Mouse (Mus musculus) midbrain, embryonic 13.5 days (tissue): ENCODE data around the gene Gm45717. TPM values are rescaled to one million over a fixed set of nuclear protein-coding genes. Genes with fewer than 3 reads are reported as not detected.

Experiments
- ATAC-seq: fragments of 200-750 bp; cut with Nextera tagmentation; 2 replicates; pipeline ENCODE4 v1.8.0; 2017; ENCODE audit warnings: mild to moderate bottlenecking, moderate TSS enrichment, moderate library complexity
- H3K27ac ChIP-seq: fragments of 300-500 bp; sonication (generic); 2 replicates; pipeline ENCODE4 v1.5.1; 2015; ENCODE audit warnings: inconsistent platforms, mild to moderate bottlenecking, moderate library complexity
- H3K27me3 ChIP-seq: fragments of 300-500 bp; sonication (generic); 2 replicates; pipeline ENCODE4 v1.6.1; 2015; ENCODE audit warnings: mild to moderate bottlenecking, inconsistent platforms
- H3K36me3 ChIP-seq: fragments of 300-500 bp; sonication (generic); 2 replicates; pipeline ENCODE4 v1.6.1; 2015; ENCODE audit warnings: mild to moderate bottlenecking, inconsistent platforms
- H3K4me1 ChIP-seq: fragments of 300-500 bp; sonication (generic); replicated peaks from 2 replicates; pipeline ENCODE4 v1.6.1; 2015; ENCODE audit warnings: inconsistent platforms
- H3K4me2 ChIP-seq: fragments of 300-500 bp; sonication (generic); replicated peaks from 2 replicates; pipeline ENCODE4 v1.6.1; 2015; ENCODE audit warnings: moderate library complexity, mild to moderate bottlenecking, inconsistent platforms
- H3K4me3 ChIP-seq: fragments of 300-500 bp; sonication (generic); replicated peaks from 2 replicates; pipeline ENCODE4 v1.5.1; 2015; ENCODE audit warnings: mild to moderate bottlenecking, inconsistent platforms
- H3K9ac ChIP-seq: fragments of 300-500 bp; sonication (generic); replicated peaks from 2 replicates; pipeline ENCODE4 v1.6.1; 2015; ENCODE audit warnings: mild to moderate bottlenecking, inconsistent platforms
- H3K9me3 ChIP-seq: fragments of 300-500 bp; sonication (generic); 2 replicates; pipeline ENCODE4 v1.6.1; 2016; ENCODE audit warnings: mild to moderate bottlenecking, inconsistent platforms
- WGBS: fragments of 180-500 bp; shearing (Covaris S2); methylation state at CpG from one replicate; pipeline ENCODE4 v1.1.7; 2015; 5-methylcytosine and 5-hydroxymethylcytosine counted together
- polyA plus RNA-seq: library from polyadenylated mRNA; unstranded; fragments of >200 nt; fragmentation: Nextera tagmentation; extraction: Ambion mirVana; gene quantifications from 2 replicates; pipeline ENCODE4 v1.2.1, GENCODE M21; 2015

Gene Gm45717
- polyA plus RNA-seq, result not detected in 2 replicates

DNA sequence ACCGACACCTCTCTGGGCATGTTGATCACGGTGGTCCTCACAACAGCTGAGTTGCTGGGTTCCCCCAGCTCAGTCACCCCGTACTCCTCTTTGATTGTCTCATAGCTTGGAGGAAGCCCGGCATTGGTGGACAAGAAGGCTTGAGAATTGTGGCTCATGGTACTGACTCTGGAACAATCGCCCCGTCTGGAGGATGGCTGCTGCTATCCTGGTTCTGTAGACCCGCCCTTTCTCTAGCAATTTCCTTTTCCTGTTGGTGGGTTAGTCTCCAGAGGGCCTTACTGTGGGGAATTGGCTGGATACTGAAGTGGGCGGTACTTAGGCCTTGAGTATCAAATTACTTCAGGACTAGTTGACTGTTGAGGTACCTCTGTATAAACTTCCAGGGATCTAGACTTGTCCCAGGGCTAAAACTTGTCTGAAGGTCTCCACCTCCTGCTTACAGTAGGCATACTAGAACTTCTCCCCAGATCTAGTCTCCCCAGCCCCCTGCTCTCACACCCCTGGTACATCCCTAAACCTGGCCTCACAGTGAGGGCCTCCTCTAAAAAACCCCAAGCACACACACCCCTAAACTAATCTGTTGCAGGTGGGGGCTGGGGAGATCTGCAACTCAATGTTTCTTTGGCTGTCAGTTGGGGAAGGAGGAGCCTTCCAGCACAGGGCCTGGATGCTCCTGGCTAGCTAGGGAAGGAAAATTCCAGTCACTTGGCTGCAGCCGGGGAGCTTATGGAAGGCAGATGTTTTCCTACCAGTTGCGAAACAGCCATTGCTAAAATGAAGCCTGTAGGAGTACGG, at the start of gene Gm45717, which contains the start of gene Ifitm2:
Gene Gm45717 (minus strand): TSS at position 180 of the 798 bp plus-strand sequence.
Gene Ifitm2 (minus strand): TSS at position 230 of the 798 bp plus-strand sequence.
- WGBS, result 24% methylated on average over 11 of the region's 11 CpGs
- H3K4me3 ChIP-seq, result peak within 1 kb of the TSS; percentile 33
- H3K36me3 ChIP-seq, result no peaks in the 10 kb centered on the region
- no peaks in the 10 kb centered on the region for H3K9me3 ChIP-seq
- peak within 1 kb of the TSS; percentile 54 for H3K4me2 ChIP-seq
- H3K9ac ChIP-seq, result peak within 1 kb of the TSS; percentile 56
- H3K27ac ChIP-seq, result no peak within 1 kb of the TSS
- ATAC-seq, result peak; percentile 59; the same call in 1 of the 2 replicates
- peaks cover 25% of the 10 kb centered on the region for H3K4me1 ChIP-seq
- peaks cover 12% of the 10 kb centered on the region; the same call in 1 of the 2 replicates for H3K27me3 ChIP-seq

DNA sequence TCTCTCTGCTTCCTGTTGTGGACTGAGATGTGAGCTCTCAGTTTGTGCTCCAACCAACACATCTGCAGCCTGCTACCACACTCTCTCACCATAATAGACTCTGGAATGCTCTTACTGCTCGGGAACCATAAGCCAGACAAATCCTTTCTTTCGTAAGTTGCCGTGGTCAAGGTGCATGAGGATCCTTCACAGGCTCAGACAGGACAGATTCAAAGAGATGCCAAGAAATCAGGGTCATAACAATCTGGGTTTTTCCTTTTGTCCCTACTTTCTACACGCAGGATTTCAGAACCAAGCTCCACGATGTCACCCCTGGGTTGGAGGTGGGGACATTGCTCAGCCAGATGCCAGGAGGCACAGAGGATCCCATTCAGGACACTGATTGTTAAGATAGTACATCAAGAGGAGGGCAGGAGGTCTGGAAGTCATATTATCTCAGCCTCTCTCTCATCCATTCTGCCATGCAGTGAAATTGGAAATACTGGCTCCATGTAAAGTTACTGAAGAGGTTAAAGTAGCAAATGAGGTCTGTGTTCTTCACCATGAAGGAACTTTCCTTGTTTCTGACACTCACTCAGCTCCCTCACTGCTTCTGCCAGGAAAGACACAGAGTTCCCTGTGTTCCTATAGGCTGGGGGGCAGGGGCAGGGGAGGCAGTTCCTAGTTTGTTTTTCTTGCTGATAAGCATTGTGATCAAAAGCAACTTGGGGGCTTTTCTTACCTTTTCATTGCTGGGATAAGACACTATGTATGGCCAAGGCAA, 47.7 kb upstream of the Gm45717 start:
- no peaks in the 10 kb centered on the region for H3K9me3 ChIP-seq
- H3K36me3 ChIP-seq, result no peaks in the 10 kb centered on the region
- H3K9ac ChIP-seq, result no peak overlapping the region
- ATAC-seq, result no peak
- WGBS, result 87% methylated on average over 5 of the region's 5 CpGs
- no peak overlapping the region for H3K4me2 ChIP-seq
- no peak overlapping the region for H3K4me3 ChIP-seq
- 0 out of 2 replicates have a peak, but pooled peaks cover 1% of the 10 kb centered on the region for H3K4me1 ChIP-seq
- no peaks in the 10 kb centered on the region for H3K27me3 ChIP-seq
- no peak overlapping the region for H3K27ac ChIP-seq

DNA sequence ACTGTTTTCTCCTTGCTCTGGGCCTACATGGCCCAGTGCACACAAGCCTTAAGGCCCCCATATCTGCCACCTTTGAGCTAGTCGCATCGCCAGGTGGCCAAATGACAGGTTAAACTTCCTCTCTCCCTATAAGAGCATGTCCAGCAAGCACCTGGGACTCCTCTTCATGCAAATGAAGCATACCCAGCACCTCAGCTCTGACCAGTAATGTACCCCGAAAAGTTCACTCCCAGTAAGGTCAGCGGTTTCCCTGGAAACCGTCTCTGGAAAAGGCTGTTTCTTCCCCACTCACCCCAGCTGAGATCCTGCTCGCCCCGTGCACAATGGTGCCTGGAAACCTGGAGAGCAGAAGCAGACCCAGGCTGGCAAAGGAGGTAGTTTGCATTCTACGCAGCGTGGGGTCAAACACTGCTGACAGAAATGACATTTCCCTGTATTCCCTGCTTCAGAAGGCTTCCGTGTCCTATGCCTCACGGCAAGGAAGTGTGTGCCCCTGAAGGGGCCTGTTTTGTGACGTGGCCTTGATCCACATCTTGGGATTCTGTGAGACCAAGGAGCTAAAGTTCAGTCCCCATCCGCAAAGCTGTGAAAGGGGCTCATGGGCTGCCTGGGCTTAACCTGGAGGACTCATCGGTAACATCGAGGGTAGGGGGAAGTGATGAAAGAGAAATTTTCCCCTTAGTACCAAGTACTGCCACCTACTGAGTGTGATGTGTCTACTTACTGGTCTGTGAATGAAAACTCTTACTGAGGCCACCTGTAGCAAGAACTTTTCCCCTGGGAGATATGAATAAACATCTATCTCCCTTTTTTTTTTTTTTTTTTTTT, 45.4 kb upstream of the Gm45717 start:
- H3K4me2 ChIP-seq, result no peak overlapping the region
- H3K27ac ChIP-seq, result no peak overlapping the region
- no peaks in the 10 kb centered on the region for H3K27me3 ChIP-seq
- no peaks in the 10 kb centered on the region for H3K4me1 ChIP-seq
- WGBS, result 73% methylated on average over 15 of the region's 15 CpGs
- no peaks in the 10 kb centered on the region for H3K36me3 ChIP-seq
- no peak overlapping the region for H3K9ac ChIP-seq
- H3K9me3 ChIP-seq, result no peaks in the 10 kb centered on the region
- no peak for ATAC-seq
- no peak overlapping the region for H3K4me3 ChIP-seq

DNA sequence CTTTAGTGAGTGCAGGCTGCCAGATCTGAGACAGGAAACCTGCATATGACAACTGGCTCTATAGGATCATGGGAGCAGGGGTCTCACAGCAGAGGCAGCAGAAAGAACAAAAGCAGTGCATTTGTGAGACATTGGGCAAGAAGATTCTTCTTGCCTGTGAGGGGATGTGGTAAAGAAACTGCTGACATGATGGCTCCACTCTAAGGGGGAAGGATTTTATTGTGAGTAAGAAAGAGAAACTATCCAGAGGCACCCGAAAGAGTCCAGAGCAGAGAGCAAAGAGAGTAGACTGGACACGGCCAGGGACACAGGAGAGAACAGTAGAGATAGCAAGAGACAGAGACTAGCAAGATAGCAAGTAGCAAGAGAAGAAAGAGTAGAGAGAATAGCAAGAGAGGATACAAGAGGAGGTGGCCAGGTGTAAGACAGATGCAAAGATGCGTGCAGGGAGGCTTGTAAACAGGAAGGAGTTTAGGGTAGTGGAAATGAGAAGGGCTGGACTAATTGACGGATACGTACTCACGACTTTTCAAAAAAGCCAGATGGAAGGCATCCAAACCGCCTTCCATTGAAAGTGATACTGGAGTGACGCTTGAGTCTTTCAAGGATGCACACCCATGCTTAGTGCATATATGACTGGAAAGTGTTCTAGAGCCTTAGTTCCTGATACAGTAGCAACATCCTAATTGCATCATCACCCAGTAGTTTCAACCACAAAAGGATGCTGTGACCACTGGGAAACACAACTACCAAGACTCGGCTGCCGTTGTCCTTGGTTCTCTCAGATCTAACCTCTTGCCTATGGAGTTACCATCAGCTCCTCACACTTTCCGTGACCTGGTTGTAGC, 43.3 kb upstream of the Gm45717 start:
- no peak overlapping the region for H3K27ac ChIP-seq
- no peak for ATAC-seq
- 95% methylated on average over 11 of the region's 11 CpGs for WGBS
- no peak overlapping the region for H3K4me3 ChIP-seq
- H3K9ac ChIP-seq, result no peak overlapping the region
- H3K36me3 ChIP-seq, result no peaks in the 10 kb centered on the region
- no peaks in the 10 kb centered on the region for H3K27me3 ChIP-seq
- no peak overlapping the region for H3K4me2 ChIP-seq
- no peaks in the 10 kb centered on the region for H3K4me1 ChIP-seq
- H3K9me3 ChIP-seq, result no peaks in the 10 kb centered on the region

DNA sequence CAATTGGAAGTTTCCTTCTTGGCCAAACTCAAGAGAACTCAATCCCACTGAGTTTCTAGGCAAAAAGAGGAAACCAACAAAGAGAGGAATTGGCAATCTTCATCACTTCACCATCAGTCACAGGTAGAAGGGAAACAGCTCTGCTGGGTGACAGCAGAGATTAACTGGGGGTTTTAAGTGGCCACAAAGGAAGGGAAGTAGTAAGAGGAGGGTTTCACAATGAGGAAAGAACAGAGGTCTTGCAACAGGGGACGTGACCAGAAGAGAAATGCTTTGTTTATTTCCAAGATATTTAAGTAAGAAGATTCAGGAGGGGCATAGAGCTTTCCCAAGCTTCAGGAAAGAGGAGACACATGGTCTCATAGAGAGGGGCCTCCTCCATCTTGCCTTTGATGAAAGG, 42.1 kb upstream of the Gm45717 start:
- Histone ChIP-seq H3K9ac (no peak overlapping the region), H3K9me3 (no peaks in the 10 kb centered on the region), H3K36me3 (no peaks in the 10 kb centered on the region), H3K4me1 (no peaks in the 10 kb centered on the region), H3K4me3 (no peak overlapping the region), H3K4me2 (no peak overlapping the region), H3K27me3 (no peaks in the 10 kb centered on the region), H3K27ac (no peak overlapping the region)
- 61% methylated on average over 1 of the region's 1 CpGs for WGBS
- no peak for ATAC-seq

DNA sequence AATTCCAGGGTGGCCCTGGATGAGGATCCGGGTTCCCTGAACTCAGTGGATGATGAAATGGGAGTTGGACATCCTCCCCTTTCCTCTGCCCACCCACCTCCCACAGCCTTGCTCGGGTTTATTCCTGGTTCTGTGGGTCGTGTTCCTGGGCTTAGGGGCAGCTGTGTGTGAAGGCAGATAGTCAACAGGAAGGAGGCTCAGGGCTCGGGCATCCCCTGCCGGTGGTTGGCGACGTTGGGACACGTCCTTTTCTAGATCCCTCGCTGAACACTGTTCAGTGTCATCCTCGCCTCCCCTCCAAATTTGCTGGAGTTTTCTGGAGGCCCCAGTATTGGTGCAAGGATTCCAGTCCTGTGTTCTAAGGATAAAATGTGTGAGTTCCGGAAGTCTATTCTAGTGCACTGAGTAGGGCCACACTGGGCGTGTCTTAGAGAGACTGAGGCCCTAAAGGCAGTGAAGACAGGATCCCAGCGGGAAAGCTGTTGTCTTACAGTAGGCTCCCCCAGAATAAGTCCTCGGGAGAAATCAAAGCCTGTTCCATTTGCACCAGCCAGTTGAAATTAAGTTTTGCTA, 35.5 kb upstream of the Gm45717 start:
- Histone ChIP-seq H3K36me3 (no peaks in the 10 kb centered on the region), H3K27me3 (no peaks in the 10 kb centered on the region), H3K4me1 (no peaks in the 10 kb centered on the region), H3K27ac (no peak overlapping the region), H3K9ac (no peak overlapping the region), H3K4me2 (no peak overlapping the region), H3K9me3 (no peaks in the 10 kb centered on the region), H3K4me3 (no peak overlapping the region)
- 86% methylated on average over 14 of the region's 14 CpGs for WGBS
- no peak for ATAC-seq

DNA sequence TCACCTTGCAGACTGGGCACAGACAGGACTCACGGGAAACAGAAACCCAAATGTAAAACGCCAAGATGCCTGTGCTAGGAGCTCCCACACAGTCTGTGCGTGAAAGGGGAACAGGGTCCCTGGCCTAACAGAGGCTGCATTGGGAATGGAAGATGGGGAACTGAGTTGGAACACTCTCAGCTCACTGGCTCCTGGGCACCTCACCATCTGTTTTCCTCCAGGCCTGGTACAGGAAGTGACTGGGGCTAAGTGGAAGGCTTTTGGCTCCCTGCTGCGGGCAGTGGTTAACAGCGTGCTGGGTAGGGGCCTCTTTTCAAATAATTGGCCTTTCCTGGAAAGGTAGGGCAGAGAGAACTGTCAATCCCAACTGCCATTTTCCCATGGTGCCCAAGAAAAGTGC, 34.9 kb upstream of the Gm45717 start:
- no peak overlapping the region for H3K9ac ChIP-seq
- ATAC-seq, result no peak
- no peaks in the 10 kb centered on the region for H3K27me3 ChIP-seq
- H3K27ac ChIP-seq, result no peak overlapping the region
- no peak overlapping the region for H3K4me3 ChIP-seq
- 83% methylated on average over 5 of the region's 5 CpGs for WGBS
- H3K4me2 ChIP-seq, result no peak overlapping the region
- H3K4me1 ChIP-seq, result no peaks in the 10 kb centered on the region
- no peaks in the 10 kb centered on the region for H3K36me3 ChIP-seq
- H3K9me3 ChIP-seq, result no peaks in the 10 kb centered on the region

DNA sequence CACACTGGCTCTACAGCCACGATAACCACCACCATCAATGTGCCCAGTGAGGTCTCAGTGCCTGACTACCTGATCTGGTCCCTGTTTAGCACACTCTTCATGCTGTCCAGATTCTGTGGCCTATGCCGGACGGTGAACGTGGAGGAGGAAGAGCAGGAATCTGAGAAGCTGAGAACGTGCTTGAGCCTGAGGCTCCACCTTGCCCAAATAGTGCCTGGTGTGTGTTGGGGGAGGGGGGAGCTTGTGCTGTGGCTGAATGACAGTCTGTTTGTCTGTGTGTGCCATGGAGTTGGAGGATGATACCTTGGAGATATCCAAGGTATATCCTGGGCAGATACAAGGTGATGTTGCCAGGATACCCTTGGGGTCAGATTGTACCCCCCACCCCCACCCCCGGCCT, 34.4 kb upstream of the Gm45717 start:
- Histone ChIP-seq H3K4me1 (no peaks in the 10 kb centered on the region), H3K4me3 (no peak overlapping the region), H3K9ac (no peak overlapping the region), H3K4me2 (no peak overlapping the region), H3K27me3 (no peaks in the 10 kb centered on the region), H3K27ac (no peak overlapping the region), H3K36me3 (no peaks in the 10 kb centered on the region), H3K9me3 (no peaks in the 10 kb centered on the region)
- 73% methylated on average over 6 of the region's 6 CpGs for WGBS
- no peak for ATAC-seq

DNA sequence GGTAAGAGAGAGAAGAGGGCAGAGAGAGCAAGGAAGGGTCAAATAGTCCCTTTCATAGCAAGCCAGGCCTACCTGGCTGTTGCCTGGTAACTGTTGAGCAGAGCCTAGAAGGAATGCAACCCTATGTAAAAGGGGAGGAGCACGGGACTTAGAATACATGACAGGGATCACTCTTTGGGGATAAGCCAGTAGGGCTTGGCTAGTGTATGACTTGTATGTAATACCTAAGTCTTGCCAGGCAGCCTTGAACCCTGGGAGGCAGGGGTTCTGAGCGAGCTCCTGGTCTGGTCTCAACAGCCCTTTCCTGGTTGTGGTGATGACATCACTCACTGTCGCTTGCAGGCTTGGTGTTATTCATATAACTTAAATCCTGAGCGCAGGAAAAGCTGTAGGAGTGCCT, 33.3 kb upstream of the Gm45717 start:
- WGBS, result 73% methylated on average over 4 of the region's 4 CpGs

DNA sequence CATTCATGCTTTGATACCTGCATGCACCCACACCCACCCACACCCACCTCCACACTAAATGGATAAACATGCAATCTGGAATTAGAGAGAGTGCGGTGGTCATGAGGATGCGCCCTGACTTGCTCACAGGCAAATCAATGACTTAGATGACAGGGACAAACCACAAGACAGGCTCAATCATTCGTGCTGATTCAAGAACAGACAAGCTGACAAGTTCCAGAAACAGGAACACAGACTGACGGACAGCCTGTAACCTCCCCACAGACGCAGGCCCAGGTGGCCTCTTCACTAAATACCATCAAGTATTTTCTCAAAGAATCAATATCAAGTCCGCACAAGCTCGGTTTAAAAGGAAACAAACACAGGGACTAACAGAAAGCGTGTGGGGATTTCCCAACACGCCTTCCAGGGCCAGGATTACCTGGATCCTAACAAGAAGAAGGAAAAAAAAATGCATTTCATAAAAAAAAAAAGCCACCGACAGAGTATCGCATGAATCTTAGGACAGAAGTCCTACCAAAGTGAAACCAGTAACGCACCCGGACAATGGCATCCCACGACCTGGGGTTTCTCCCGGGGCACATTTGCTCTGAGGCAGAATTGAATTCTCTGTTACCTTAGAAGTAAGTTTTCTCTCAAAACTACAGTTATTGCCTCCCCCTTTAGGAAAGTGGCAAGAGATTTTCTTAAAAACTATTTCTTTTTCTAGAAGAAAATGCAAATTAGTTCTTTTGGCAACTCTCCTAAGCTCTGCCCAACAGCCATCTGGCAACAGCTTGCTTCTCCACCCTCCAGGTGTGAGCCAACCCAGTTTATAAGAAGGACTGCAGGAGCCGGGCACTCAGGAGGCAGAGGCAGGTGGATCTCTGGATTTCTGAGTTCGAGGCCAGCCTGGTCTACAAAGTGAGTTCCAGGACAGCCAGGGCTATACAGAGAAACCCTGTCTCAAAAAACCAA, 31.7 kb upstream of the Gm45717 start:
- no peaks in the 10 kb centered on the region for H3K4me1 ChIP-seq
- no peak overlapping the region for H3K4me3 ChIP-seq
- H3K9ac ChIP-seq, result no peak overlapping the region
- no peaks in the 10 kb centered on the region for H3K27me3 ChIP-seq
- no peak for ATAC-seq
- H3K9me3 ChIP-seq, result no peaks in the 10 kb centered on the region
- WGBS, result 87% methylated on average over 17 of the region's 17 CpGs
- H3K36me3 ChIP-seq, result no peaks in the 10 kb centered on the region
- H3K27ac ChIP-seq, result no peak overlapping the region
- H3K4me2 ChIP-seq, result no peak overlapping the region

More for the DNA sequence above, 33.3 kb upstream of the Gm45717 start:
- Histone ChIP-seq H3K27ac (no peak overlapping the region), H3K4me1 (no peaks in the 10 kb centered on the region), H3K4me2 (no peak overlapping the region), H3K9me3 (no peaks in the 10 kb centered on the region), H3K4me3 (no peak overlapping the region), H3K9ac (no peak overlapping the region), H3K27me3 (no peaks in the 10 kb centered on the region), H3K36me3 (no peaks in the 10 kb centered on the region)
- no peak for ATAC-seq
